Mouse (Mus musculus) kidney, adult 8-10 months (tissue): ENCODE results near the gene Apc2.

Experiments used
- DNase-seq, 2 experiments: peaks; one replicate each; pipeline ENCODE4 v3.0.0; 2022

Apc2 gene

DNA sequence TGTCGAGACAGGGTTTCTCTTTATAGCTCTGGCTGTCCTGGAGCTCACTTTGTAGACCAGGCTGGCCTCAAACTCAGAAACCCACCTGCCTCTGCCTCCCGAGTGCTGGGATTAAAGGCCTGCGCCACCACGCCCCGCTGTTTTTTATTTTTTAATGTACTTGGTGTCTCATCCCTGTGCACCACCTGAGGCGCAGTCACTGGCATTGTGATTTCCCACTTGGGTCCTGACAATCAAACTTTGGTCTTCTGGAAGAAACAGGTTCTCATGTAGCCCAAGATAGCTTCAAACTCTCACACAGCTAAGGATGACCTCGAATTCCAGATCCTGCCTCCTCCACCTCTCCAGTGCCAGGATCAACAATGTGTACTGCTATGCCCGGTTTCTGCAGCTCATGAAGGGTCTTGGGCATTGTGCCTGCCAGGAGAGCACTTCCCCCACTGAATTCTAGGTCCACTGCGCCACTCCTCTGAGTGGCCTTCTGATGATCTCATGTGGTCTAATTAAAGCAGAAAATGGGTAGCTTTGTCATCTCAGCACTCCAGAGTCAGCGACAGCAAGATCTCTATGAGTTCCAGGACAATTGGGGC is 32.9 kb upstream of the Apc2 start:
- DNase-seq, result no peak

GRCm38 (mm10) chr10:80264341-80265148 is 31.2 kb upstream of the Apc2 start:
- DNase-seq, result peak; percentile 99

DNA sequence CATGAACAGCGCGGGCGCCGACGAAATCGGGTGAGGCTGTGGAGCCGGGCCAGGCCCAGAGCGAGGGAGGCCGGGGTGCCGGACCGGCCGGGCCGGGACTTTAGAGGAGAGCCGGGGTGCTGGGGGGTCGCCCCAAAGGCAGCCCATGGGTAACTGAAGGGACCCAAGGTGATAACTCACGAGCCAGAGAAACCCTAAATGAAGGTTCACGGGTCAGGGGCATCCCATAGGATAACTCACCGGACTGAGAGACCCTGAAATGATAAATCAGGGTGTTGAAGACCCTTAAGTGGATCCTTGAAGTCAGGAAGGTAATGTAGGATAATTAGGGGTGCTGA is 30.7 kb upstream of the Apc2 start:
- no peak for DNase-seq

- no peak for DNase-seq
Observed at GRCm38 (mm10) chr10:80270099-80270498, 25.7 kb upstream of the Apc2 start.

DNA sequence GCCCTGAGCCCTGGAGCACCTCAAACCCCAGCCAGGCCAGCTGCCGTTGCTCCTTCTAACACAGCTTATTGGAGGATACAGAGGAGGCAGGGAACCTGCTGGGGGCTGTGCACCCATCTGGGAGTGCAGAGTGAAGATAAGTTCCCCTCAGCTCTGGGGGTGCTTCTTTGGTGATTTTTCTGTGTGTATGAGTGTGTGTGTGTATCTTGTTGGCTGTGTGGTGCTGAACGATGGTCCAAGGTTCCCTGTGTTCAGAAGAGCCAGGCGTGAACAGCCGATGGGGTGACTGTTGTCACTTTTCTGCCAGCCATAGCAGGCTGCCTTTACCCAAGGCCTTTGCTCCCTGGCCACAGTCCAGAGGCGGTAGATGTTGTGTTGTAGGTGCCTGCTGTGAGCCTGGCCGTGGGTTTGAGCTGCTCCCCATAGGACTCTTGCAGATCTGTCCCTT is 25.0 kb upstream of the Apc2 start:
- peak in 1 of 2 experiments; percentile 69 for DNase-seq

DNA sequence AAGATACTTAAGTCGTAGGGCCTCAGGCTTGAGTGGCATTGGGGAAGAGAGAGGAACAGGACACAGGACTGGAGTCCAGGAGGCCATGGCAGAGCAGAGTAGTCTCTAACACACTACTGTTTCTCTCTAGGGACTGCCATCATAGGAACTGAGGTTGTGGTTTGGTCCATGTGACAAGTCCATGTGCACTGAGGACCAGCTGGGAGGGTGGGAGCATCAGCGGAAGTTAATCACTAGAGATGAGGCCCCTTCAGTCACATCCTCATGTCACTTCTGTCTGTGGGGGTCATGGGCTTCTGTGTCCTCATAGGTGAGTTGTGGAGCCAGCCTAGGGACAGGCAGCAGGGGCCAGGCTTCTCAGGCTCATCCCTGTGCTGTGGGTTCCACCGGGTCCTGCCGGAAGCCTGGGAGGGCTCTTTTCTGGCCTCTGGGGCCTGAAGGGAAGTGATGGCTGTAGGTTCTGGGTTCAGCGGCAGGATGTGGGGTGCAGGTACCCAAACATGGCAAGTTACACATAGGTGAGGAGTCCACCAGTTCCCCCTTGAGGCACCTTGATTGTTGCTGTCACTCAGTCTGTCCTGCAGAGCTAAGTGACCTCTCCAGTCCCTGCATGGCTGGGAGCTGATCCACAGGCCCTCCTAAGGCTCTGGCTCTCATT is 24.5 kb upstream of the Apc2 start:
- no peak for DNase-seq

DNA sequence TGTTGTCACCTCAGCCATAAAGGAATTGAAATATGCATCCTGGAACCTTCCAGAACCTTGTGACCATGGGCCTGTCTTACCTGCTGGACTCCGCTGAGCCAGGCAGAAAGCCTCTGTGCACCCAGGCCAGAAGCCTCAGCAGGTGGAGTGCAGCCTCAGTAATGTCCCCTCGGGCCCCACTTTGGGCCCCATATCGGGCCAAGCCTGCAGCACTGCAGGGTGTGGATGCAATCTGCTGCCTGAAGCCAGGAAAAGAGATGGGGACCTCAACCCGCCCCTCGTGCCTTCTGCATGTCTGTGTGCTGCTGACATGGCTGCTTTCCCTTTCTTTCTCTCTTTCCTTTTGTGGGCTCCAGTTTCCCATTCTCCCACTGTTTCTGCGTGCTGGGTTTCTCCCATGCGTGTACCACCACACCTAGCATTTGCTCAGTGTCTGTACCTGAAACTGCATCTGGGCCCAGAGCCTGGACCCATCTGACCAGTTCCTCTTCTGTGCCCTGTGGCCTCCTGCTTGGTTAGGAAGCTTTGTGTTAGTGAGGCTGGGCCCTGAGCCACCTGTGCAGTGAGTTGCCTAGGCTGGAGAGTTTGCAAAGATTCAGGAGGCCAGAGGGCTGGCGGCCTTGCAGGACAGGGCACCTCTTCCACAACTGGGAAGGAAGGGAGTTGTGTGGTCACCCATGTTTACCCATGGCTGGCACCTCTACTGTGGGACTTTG is 23.7 kb upstream of the Apc2 start:
- no peak for DNase-seq

- DNase-seq, result no peak
Observed at GRCm38 (mm10) chr10:80273847-80274246, 21.9 kb upstream of the Apc2 start.

DNA sequence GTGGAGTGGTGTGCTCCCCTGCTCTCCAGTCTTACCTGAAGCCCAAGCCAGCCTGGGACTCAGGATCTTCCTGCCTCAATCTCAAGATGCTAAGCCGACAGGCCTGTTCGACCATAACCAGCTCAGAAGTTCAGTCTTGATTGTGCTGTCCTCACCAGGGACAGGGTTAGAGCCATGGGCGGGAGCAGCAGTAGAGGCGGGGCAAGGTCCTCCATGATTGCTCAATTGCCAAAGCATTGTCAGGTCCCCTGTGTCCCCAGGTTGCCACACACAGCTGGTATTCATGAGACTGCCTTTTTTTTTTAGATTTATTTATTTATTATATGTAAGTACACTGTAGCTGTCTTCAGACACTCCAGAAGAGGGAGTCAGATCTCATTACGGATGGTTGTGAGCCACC is 19.5 kb upstream of the Apc2 start:
- no peak for DNase-seq

GRCm38 (mm10) chr10:80278390-80278789 is 17.4 kb upstream of the Apc2 start:
- DNase-seq, result no peak

DNA sequence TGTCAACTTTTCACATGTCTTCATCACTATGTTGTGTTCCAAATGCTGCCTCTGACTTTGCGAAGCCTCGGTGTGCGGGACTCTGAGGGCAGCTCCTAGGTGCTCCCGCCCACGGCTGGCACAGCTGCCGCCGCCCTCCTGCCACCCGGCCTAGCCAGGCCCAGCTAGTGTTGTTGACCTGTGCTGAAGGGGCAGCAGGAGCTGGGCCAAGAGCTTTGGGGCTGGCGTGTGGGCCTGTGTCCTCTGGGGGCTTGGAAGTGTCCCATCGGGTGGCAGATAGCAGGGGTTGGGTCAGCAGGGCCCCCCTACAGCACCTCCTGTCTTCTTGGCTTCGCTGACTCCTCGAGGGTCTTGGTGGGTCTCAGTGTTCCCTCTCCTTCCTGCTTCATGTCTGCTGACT is 16.5 kb upstream of the Apc2 start:
- DNase-seq, result no peak

- peak; percentile 93 to 94 for DNase-seq
Observed at GRCm38 (mm10) chr10:80281304-80281703, 14.5 kb upstream of the Apc2 start.

GRCm38 (mm10) chr10:80281921-80282371 is 13.8 kb upstream of the Apc2 start:
- DNase-seq, result peak; percentile 71 to 75

GRCm38 (mm10) chr10:80282481-80283441 is 13.0 kb upstream of the Apc2 start:
- DNase-seq, result peak in 1 of 2 experiments; percentile 32

GRCm38 (mm10) chr10:80285222-80286070 is 10.3 kb upstream of the Apc2 start:
- no peak for DNase-seq

DNA sequence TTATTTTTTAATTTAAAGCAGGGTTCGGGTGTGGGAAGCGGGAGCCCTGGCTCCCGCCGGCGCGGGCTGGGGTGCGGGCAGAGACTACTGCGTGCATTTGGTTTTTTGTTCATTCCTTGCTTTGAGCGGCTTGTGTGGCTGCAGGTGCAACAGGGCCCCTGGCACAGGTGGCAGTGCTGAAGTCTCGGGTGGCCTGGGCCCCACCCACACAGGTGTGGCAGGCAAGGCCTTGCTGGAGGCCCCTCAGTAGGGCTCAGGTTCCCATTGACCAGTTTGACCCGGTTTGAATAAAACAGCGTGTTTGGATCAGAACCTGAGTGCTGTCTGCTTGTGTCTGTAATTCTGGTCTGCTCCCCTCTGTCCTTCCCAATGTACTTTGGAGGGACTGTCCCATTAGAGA is 7.7 kb upstream of the Apc2 start:
- no peak for DNase-seq

GRCm38 (mm10) chr10:80288657-80289056 is 7.1 kb upstream of the Apc2 start:
- DNase-seq, result no peak

GRCm38 (mm10) chr10:80292251-80293146 is 3.3 kb upstream of the Apc2 start, which contains the start of gene Rps15:
Gene Rps15 (plus strand): TSS chr10:80292453.
- peak; percentile 92 to 94 for DNase-seq

- no peak for DNase-seq
Observed at GRCm38 (mm10) chr10:80293325-80293724, 2.5 kb upstream of the Apc2 start.

DNA sequence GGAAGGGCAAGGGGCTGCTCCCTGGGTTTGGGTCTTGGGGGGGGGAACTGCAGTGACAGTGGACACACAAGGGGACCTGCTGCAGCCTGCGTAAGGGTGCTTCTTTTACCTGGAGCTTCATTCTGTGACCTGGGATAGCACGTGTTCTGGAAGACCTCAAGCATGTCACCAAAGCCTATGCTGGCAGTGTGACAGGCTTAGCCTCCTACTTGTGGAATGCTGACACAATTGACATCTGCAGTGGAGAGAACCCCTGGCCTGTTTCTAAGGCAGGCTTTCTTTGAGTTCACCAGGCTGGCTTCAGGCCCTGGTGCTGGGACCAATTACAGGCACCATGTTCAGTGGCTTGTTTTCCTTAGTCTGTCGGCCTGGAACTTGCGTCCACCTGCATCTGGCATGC is 1.5 kb upstream of the Apc2 start:
- DNase-seq, result no peak
